In genomic region chr13:73467421-73468237, GRCm38 (mm10) we compare ENCODE assay signal across 1 mouse cellular context.
TF ChIP-seq lines count a peak whose summit lies in the region.

No protein-coding gene starts in this region.

TF ChIP-seq in CH12.LX, 34 proteins besides CTCF, POLR2A, EP300 and RAD21 (continued from another document):
- TF ChIP-seq MAZ (IDR thresholded peaks at IDR 0.05; ENCODE audit: low read depth, low read length) = no peak; the same call in 1 of the 2 replicates
- TF ChIP-seq ZNF384 (IDR thresholded peaks at IDR 0.05; ENCODE audit: low read depth, low read length) = no peak
